Comparison of ENCODE assay signal across 9 mouse cellular contexts in the genomic region with DNA sequence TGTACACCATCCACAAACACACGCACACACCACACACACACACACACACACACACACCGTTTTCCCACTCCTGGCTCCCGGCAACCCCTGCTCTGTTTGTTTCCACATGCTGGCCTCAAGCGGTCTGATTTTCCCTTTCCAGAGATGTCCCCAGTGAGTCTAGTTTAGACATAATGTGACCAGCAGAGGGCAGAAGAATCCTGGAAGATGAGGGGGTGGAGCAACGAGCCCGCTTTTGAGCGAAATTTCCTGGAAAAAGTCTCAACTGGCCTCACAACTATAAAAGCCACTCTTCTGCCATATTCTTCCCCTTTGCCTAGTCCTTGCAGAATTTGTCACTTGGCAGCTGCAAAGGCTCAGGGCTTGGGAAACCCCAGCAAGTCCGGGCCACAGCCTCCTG. TPM values are rescaled to one million over a fixed set of nuclear protein-coding genes. Genes with fewer than 3 reads are reported as not detected.
A peak's percentile ranks its signal among the peaks of the same experiment; 100 is the strongest.
DNase-seq lines count a peak whose midpoint lies in the region; ATAC-seq and TF ChIP-seq lines count a peak whose summit lies in the region.
"Had no signal": no experiment of that assay in that cellular context is flagged by ENCODE, and none has a peak within 500 bp of the region (broad histone marks: within the 10 kb centered on the region; RNA-seq: fewer than 3 reads in every experiment).

No protein-coding gene starts in this region.

- no peak overlapping the region for H3K27ac ChIP-seq in CH12.LX (ENCODE audit: insufficient read depth, low read depth)
- no peak overlapping the region for H3K27ac ChIP-seq in heart, embryonic 12.5 days (ENCODE audit: poor library complexity, severe bottlenecking)

- ATAC-seq in heart, embryonic 12.5 days (ENCODE audit: insufficient number of reproducible peaks, low FRiP score) = peak; percentile 57
- no peak for ATAC-seq in activated CD4-positive, CD25-positive, alpha-beta regulatory T cell, adult 4 months

- no peak for TF ChIP-seq EP300 in CH12.LX (IDR thresholded peaks at IDR 0.05; ENCODE audit: low read length)

- no peak overlapping the region for H3K4me3 ChIP-seq in CH12.LX (replicated peaks in 1 of 3; ENCODE audit: low read depth in 2 of 3, low read length in 2 of 3, poor library complexity in 1 of 3)
- no peak overlapping the region for H3K4me3 ChIP-seq in heart, embryonic 12.5 days

- peak; percentile 57 for DNase-seq in CH12.LX (ENCODE audit: extremely low read depth)
- peak; percentile 84 for DNase-seq in ZHBTc4 (ENCODE audit: low read depth, low spot score)
- DNase-seq in embryo, embryonic 10 days (ENCODE audit: low spot score) = peak; percentile 89
- DNase-seq in kidney, postnatal 10 days = peak; percentile 74
- peak; percentile 20 to 48 for DNase-seq in lung, adult 18-20 months
- peak; percentile 87 for DNase-seq in retina, embryonic 14.5 days (ENCODE audit: low spot score)

- H3K36me3 ChIP-seq in CH12.LX (replicated peaks in 1 of 2; ENCODE audit: control insufficient read depth in 1 of 2, insufficient read depth in 1 of 2, low read length in 1 of 2) = no peaks in the 10 kb centered on the region
- H3K36me3 ChIP-seq in heart, embryonic 12.5 days = no peaks in the 10 kb centered on the region

- peaks cover 63% of the 10 kb centered on the region for H3K27me3 ChIP-seq in CH12.LX (replicated peaks)
- peaks cover 75% of the 10 kb centered on the region for H3K27me3 ChIP-seq in heart, embryonic 12.5 days (replicated peaks)

- H3K4me2 ChIP-seq in CH12.LX (ENCODE audit: insufficient read depth, low read depth, poor library complexity, severe bottlenecking) = no peak overlapping the region
- peak overlapping the region; percentile 45 for H3K4me2 ChIP-seq in heart, embryonic 12.5 days

- in situ Hi-C loops in CH12.LX (cut with MboI; ENCODE audit: low pct_ligation_motif_present, low pct_unique_long_range_greater_than_20kb, low sequenced_read_pairs) = loop anchor here (10.0 to 25.0 kb wide), 3 partner anchors 339 to 532 kb away; partner anchors contain the start of gene Ninj1

- no peaks in the 10 kb centered on the region for H3K79me2 ChIP-seq in CH12.LX (replicated peaks; ENCODE audit: control insufficient read depth, extremely low read depth, insufficient read depth, poor library complexity, severe bottlenecking)

- peak; percentile 69 for TF ChIP-seq RAD21 in CH12.LX (IDR thresholded peaks at IDR 0.05; ENCODE audit: low read depth, low read length)

- TF ChIP-seq POLR2A in CH12.LX (IDR thresholded peaks at IDR 0.05; ENCODE audit: low read depth, low read length) = no peak

- H3K9ac ChIP-seq in CH12.LX (ENCODE audit: insufficient read depth, low read depth) = no peak overlapping the region
- 0 out of 2 replicates have a peak overlapping the region, but pooled peaks have one; percentile 26 for H3K9ac ChIP-seq in heart, embryonic 12.5 days

- TF ChIP-seq CTCF in CH12.LX (conservative IDR thresholded peaks at IDR 0.05 in 1 of 2, IDR thresholded peaks at IDR 0.05 in 1 of 2; ENCODE audit: low read depth in 2 of 2, low read length in 2 of 2) = peak; percentile 19 to 84; a peak in 3 of 4 replicates

- H3K9me3 ChIP-seq in CH12.LX (replicated peaks; ENCODE audit: low read length) = no peaks in the 10 kb centered on the region
- no peaks in the 10 kb centered on the region for H3K9me3 ChIP-seq in heart, embryonic 12.5 days (replicated peaks)

- WGBS in heart, embryonic 12.5 days = 2% methylated on average over 8 of the region's 8 CpGs

- dilution Hi-C loops in CH12.LX (cut with MboI; ENCODE audit: extremely low pct_ligation_motif_present, extremely low pct_unique_long_range_greater_than_20kb, low sequenced_read_pairs) = no loop called here

- peaks cover 0 to 4% of the 10 kb centered on the region in 2 experiments; a peak in 2 of 4 replicates for H3K4me1 ChIP-seq in CH12.LX (ENCODE audit: control insufficient read depth in 1 of 2, insufficient read depth in 2 of 2)
- peaks cover 23% of the 10 kb centered on the region for H3K4me1 ChIP-seq in heart, embryonic 12.5 days (replicated peaks)

TF ChIP-seq in CH12.LX, 34 proteins besides CTCF, POLR2A, EP300 and RAD21:
- TF ChIP-seq JUND (conservative IDR thresholded peaks at IDR 0.05; ENCODE audit: low read depth, low read length) (no peak), SMC3 (IDR thresholded peaks at IDR 0.05; ENCODE audit: low read depth, low read length) (peak; percentile 77), TBP (conservative IDR thresholded peaks at IDR 0.05; ENCODE audit: low read depth, low read length) (no peak), ZC3H11A (IDR thresholded peaks at IDR 0.05; ENCODE audit: low read depth, low read length) (0 out of 2 replicates have a peak, but pooled peaks have one; percentile 7), USF1 (IDR thresholded peaks at IDR 0.05; ENCODE audit: low read depth, low read length) (no peak)

RNA-seq across cellular contexts. Expression of gene Barx1, which starts 7.2 kb away (rescaled TPM):
- total RNA-seq in CH12.LX (2012; rRNA removed) (not detected in 2 replicates), CH12.LX (2014; rRNA removed) (not detected in 2 replicates)
- polyA plus RNA-seq in CH12.LX (2012; ENCODE audit: insufficient read length, low read depth) = not detected in 2 replicates
- 0.89 and 1.3 TPM in 2 replicates for polyA plus RNA-seq in heart, embryonic 12.5 days (2016; fragmentation: Nextera tagmentation; extraction: Ambion mirVana)
- polyA plus RNA-seq in activated CD4-positive, CD25-positive, alpha-beta regulatory T cell, adult 4 months (2017; shearing (Covaris generic)) = not detected
- polyA plus RNA-seq: gonadal fat pad, adult 2 months had no signal

RNA-seq across cellular contexts. Expression of gene Ptpdc1, which starts 30.2 kb away (rescaled TPM):
- not detected in 2 replicates for total RNA-seq in CH12.LX (2012; rRNA removed)
- 0.15 TPM in 1 of 2 replicates, not detected in the other for total RNA-seq in CH12.LX (2014; rRNA removed)
- 0.10 TPM in 1 of 2 replicates, not detected in the other for polyA plus RNA-seq in CH12.LX (2012; ENCODE audit: insufficient read length, low read depth)
- polyA plus RNA-seq in heart, embryonic 12.5 days (2016; fragmentation: Nextera tagmentation; extraction: Ambion mirVana) = 6.8 and 7.7 TPM in 2 replicates
- under 1 TPM; 0.22 to 0.50 TPM for polyA plus RNA-seq in activated CD4-positive, CD25-positive, alpha-beta regulatory T cell, adult 4 months (2017; shearing (Covaris generic))

Comparison
In these comparisons a context has a peak if more than half of its experiments do, and no peak if none do; other contexts are left out.
1. DNase-seq: peak in every context shown above with its lines; median percentile 89 in embryo, embryonic 10 days; 87 in retina, embryonic 14.5 days; 84 in ZHBTc4; 74 in kidney, postnatal 10 days; 57 in CH12.LX; 34 in lung, adult 18-20 months.